Mouse (Mus musculus) ES-E14 (cell line): Measurements from ENCODE around the gene Bcl2l12.

ENCODE experiments used
- CHD2 ChIP-seq: IDR thresholded peaks from 2 replicates; pipeline ENCODE4 v1.6.1; 2014; ENCODE audit warnings: mild to moderate bottlenecking, low read depth, low read length, inconsistent platforms
- HCFC1 ChIP-seq: IDR thresholded peaks from 2 replicates; pipeline ENCODE4 v1.6.1; 2012; ENCODE audit warnings: low read length, inconsistent platforms, borderline replicate concordance; ENCODE audit not compliant: insufficient read depth
- MAFK ChIP-seq: IDR thresholded peaks from 2 replicates; pipeline ENCODE4 v1.6.1; 2014; ENCODE audit warnings: mild to moderate bottlenecking, low read depth, low read length, inconsistent platforms; ENCODE audit not compliant: insufficient read depth
- ZC3H11A ChIP-seq: IDR thresholded peaks from 2 replicates; pipeline ENCODE4 v1.6.1; 2012; ENCODE audit warnings: low read depth, mild to moderate bottlenecking, inconsistent platforms, low read length, borderline replicate concordance
- ZNF384 ChIP-seq: IDR thresholded peaks from 2 replicates; pipeline ENCODE4 v1.6.1; 2012; ENCODE audit warnings: low read depth, low read length, inconsistent platforms

GRCm38 (mm10) chr7:44998501-44998955, at the start of gene Bcl2l12:
- no peak for TF ChIP-seq MAFK
- no peak for TF ChIP-seq ZC3H11A
- no peak for TF ChIP-seq CHD2
- TF ChIP-seq HCFC1: no peak
- no peak for TF ChIP-seq ZNF384
